Mouse (Mus musculus): ENCODE results near the gene Cbx1.

- TF ChIP-seq POLR2A (IDR thresholded peaks at IDR 0.05; ENCODE audit: insufficient read depth, low read depth, low read length) (no peak), CTCF (IDR thresholded peaks at IDR 0.05) (no peak), EP300 (IDR thresholded peaks at IDR 0.05; ENCODE audit: insufficient read depth, low read depth, low read length) (no peak)
Measured at GRCm38 (mm10) chr11:96840290-96840689, 51.4 kb downstream of the Cbx1 start.
